In genomic region chr3:89178107-89178385, GRCm38 (mm10) we compare ENCODE assay signal across 9 mouse cellular contexts. TPM values are rescaled to one million over a fixed set of nuclear protein-coding genes. Genes with fewer than 3 reads are reported as not detected.
DNase-seq lines count a peak whose midpoint lies in the region; ATAC-seq and TF ChIP-seq lines count a peak whose summit lies in the region.
"Had no signal": no experiment of that assay in that cellular context is flagged by ENCODE, and none has a peak within 500 bp of the region (broad histone marks: within the 10 kb centered on the region; RNA-seq: fewer than 3 reads in every experiment).

No protein-coding gene starts in this region.

- H3K4me1 ChIP-seq in kidney, embryonic 16.5 days (ENCODE audit: insufficient read depth, low read length) = peaks cover 19% of the 10 kb centered on the region
- H3K4me1 ChIP-seq in brown adipose tissue, adult 24 weeks (ENCODE audit: control insufficient read depth, insufficient read depth, insufficient read length, low read length) = 0 out of 2 replicates have a peak, but pooled peaks cover 5% of the 10 kb centered on the region
- peaks cover 14% of the 10 kb centered on the region for H3K4me1 ChIP-seq in hindbrain, embryonic 16.5 days (ENCODE audit: control insufficient read depth, insufficient read depth, low read depth, low read length)
- H3K4me1 ChIP-seq in midbrain, postnatal 0 days (ENCODE audit: insufficient read depth, low read length) = peaks cover 8% of the 10 kb centered on the region

- H3K4me3 ChIP-seq in kidney, embryonic 16.5 days (ENCODE audit: low read length) = peak overlapping the region; percentile 73
- H3K4me3 ChIP-seq in brown adipose tissue, adult 24 weeks (ENCODE audit: insufficient read depth, low read depth, low read length) = peak overlapping the region; percentile 77
- H3K4me3 ChIP-seq in hindbrain, embryonic 16.5 days (ENCODE audit: low read length) = peak overlapping the region; percentile 78
- peak overlapping the region; percentile 76 for H3K4me3 ChIP-seq in midbrain, postnatal 0 days (ENCODE audit: low read depth, low read length)

- no peak for TF ChIP-seq CTCF in midbrain, postnatal 0 days (IDR thresholded peaks at IDR 0.05)

- H3K9ac ChIP-seq in kidney, embryonic 16.5 days (replicated peaks; ENCODE audit: low read length) = peak overlapping the region; percentile 82
- H3K9ac ChIP-seq in hindbrain, embryonic 16.5 days (ENCODE audit: low read depth, low read length) = peak overlapping the region; percentile 86
- H3K9ac ChIP-seq in midbrain, postnatal 0 days (replicated peaks; ENCODE audit: low read length, poor library complexity, severe bottlenecking) = peak overlapping the region; percentile 74

- peak overlapping the region; percentile 27 for H3K27ac ChIP-seq in kidney, embryonic 16.5 days (ENCODE audit: low read length)
- peak overlapping the region; percentile 50 for H3K27ac ChIP-seq in brown adipose tissue, adult 24 weeks (replicated peaks; ENCODE audit: low read depth, low read length)
- peak overlapping the region; percentile 81 for H3K27ac ChIP-seq in hindbrain, embryonic 16.5 days (ENCODE audit: low read depth, low read length)
- peak overlapping the region; percentile 74 for H3K27ac ChIP-seq in midbrain, postnatal 0 days (ENCODE audit: low read depth, low read length)

- H3K36me3 ChIP-seq in kidney, embryonic 16.5 days (ENCODE audit: insufficient read depth, low read length) = peaks cover 68% of the 10 kb centered on the region
- peaks cover 46% of the 10 kb centered on the region for H3K36me3 ChIP-seq in hindbrain, embryonic 16.5 days (ENCODE audit: control insufficient read depth, insufficient read depth, low read length)
- peaks cover 62% of the 10 kb centered on the region for H3K36me3 ChIP-seq in midbrain, postnatal 0 days (ENCODE audit: insufficient read depth, low read length)

- under 1% methylated on average over 6 of the region's 6 CpGs for WGBS in kidney, embryonic 16.5 days
- 4% methylated on average over 6 of the region's 6 CpGs for WGBS in hindbrain, embryonic 16.5 days
- WGBS in midbrain, postnatal 0 days = 12% methylated on average over 6 of the region's 6 CpGs

- peak overlapping the region; percentile 69 for H3K4me2 ChIP-seq in kidney, embryonic 16.5 days (replicated peaks; ENCODE audit: low read depth, low read length)
- H3K4me2 ChIP-seq in hindbrain, embryonic 16.5 days (ENCODE audit: low read length) = peak overlapping the region; percentile 90
- H3K4me2 ChIP-seq in midbrain, postnatal 0 days (ENCODE audit: low read depth, low read length, poor library complexity, severe bottlenecking) = peak overlapping the region; percentile 68

- DNase-seq in kidney, postnatal 14 days = no peak
- DNase-seq in midbrain, postnatal 0 days (ENCODE audit: low spot score) = no peak
- no peak for DNase-seq in T-cell, adult 2 months (ENCODE audit: low spot score)
- no peak for DNase-seq in frontal cortex, adult 2 months (ENCODE audit: extremely low spot score in 1 of 2, low spot score in 1 of 2)
- DNase-seq in left cerebral cortex, adult 18-20 months (ENCODE audit: low spot score in 2 of 2) = no peak
- DNase-seq: lung, postnatal 14 days had no signal

- ATAC-seq in kidney, embryonic 16.5 days (ENCODE audit: low FRiP score, low TSS enrichment) = no peak
- ATAC-seq in hindbrain, embryonic 16.5 days = no peak
- ATAC-seq in midbrain, postnatal 0 days (ENCODE audit: low FRiP score) = no peak

- no peaks in the 10 kb centered on the region for H3K9me3 ChIP-seq in kidney, embryonic 16.5 days (ENCODE audit: low read length)
- H3K9me3 ChIP-seq in hindbrain, embryonic 16.5 days (ENCODE audit: control insufficient read depth, low read length) = no peaks in the 10 kb centered on the region
- no peaks in the 10 kb centered on the region for H3K9me3 ChIP-seq in midbrain, postnatal 0 days (ENCODE audit: low read length)

- no peaks in the 10 kb centered on the region for H3K27me3 ChIP-seq in kidney, embryonic 16.5 days (ENCODE audit: insufficient read depth, low read length)
- H3K27me3 ChIP-seq in hindbrain, embryonic 16.5 days (replicated peaks; ENCODE audit: control insufficient read depth, insufficient read depth, low read length) = no peaks in the 10 kb centered on the region
- no peaks in the 10 kb centered on the region for H3K27me3 ChIP-seq in midbrain, postnatal 0 days (ENCODE audit: insufficient read depth, low read length)

RNA-seq across cellular contexts. Expression of gene Scamp3, which starts 0.8 kb away (rescaled TPM):
- 140 TPM in 2 replicates for polyA plus RNA-seq in kidney, embryonic 16.5 days (2015; fragmentation: Nextera tagmentation; extraction: Ambion mirVana)
- polyA plus RNA-seq in brown adipose tissue, adult 24 weeks (2012; ENCODE audit: insufficient read depth, insufficient read length, missing spikeins) = 39.4 and 48.7 TPM in 2 replicates
- 166 and 172 TPM in 2 replicates for polyA plus RNA-seq in hindbrain, embryonic 16.5 days (2015; fragmentation: Nextera tagmentation; extraction: Ambion mirVana)
- total RNA-seq in midbrain, postnatal 0 days (2014; rRNA removed) = 71.1 and 84.8 TPM in 2 replicates
- polyA plus RNA-seq in midbrain, postnatal 0 days (2015; fragmentation: Nextera tagmentation; extraction: Ambion mirVana) = 151 and 158 TPM in 2 replicates
- 95.7 and 97.7 TPM in 2 replicates for polyA plus RNA-seq in frontal cortex, adult 2 months (2012; rRNA removed)
- total RNA-seq in left cerebral cortex, adult 18-20 months (2021) = 10 to 100 TPM; 63.2 to 63.7 TPM

RNA-seq across cellular contexts. Expression of gene Fam189b, which starts 4.9 kb away (rescaled TPM):
- 43.6 and 51.2 TPM in 2 replicates for polyA plus RNA-seq in kidney, embryonic 16.5 days (2015; fragmentation: Nextera tagmentation; extraction: Ambion mirVana)
- polyA plus RNA-seq in brown adipose tissue, adult 24 weeks (2012; ENCODE audit: insufficient read depth, insufficient read length, missing spikeins) = 1.3 and 2.0 TPM in 2 replicates
- polyA plus RNA-seq in hindbrain, embryonic 16.5 days (2015; fragmentation: Nextera tagmentation; extraction: Ambion mirVana) = 35.4 and 40.8 TPM in 2 replicates
- total RNA-seq in midbrain, postnatal 0 days (2014; rRNA removed) = 12.7 and 22.2 TPM in 2 replicates
- 32.5 and 37.5 TPM in 2 replicates for polyA plus RNA-seq in midbrain, postnatal 0 days (2015; fragmentation: Nextera tagmentation; extraction: Ambion mirVana)
- 77.0 and 78.8 TPM in 2 replicates for polyA plus RNA-seq in frontal cortex, adult 2 months (2012; rRNA removed)
- 10 to 100 TPM; 48.1 to 58.5 TPM for total RNA-seq in left cerebral cortex, adult 18-20 months (2021)

RNA-seq across cellular contexts. Expression of gene Clk2, which starts 13.5 kb away (rescaled TPM):
- polyA plus RNA-seq in kidney, embryonic 16.5 days (2015; fragmentation: Nextera tagmentation; extraction: Ambion mirVana) = 29.1 and 30.6 TPM in 2 replicates
- 14.3 TPM in 2 replicates for polyA plus RNA-seq in brown adipose tissue, adult 24 weeks (2012; ENCODE audit: insufficient read depth, insufficient read length, missing spikeins)
- 17.3 and 18.8 TPM in 2 replicates for polyA plus RNA-seq in hindbrain, embryonic 16.5 days (2015; fragmentation: Nextera tagmentation; extraction: Ambion mirVana)
- total RNA-seq in midbrain, postnatal 0 days (2014; rRNA removed) = 38.9 and 44.5 TPM in 2 replicates
- 12.1 and 12.6 TPM in 2 replicates for polyA plus RNA-seq in midbrain, postnatal 0 days (2015; fragmentation: Nextera tagmentation; extraction: Ambion mirVana)
- polyA plus RNA-seq in frontal cortex, adult 2 months (2012; rRNA removed) = 71.1 and 76.2 TPM in 2 replicates
- total RNA-seq in left cerebral cortex, adult 18-20 months (2021) = 10 to 100 TPM; 40.9 to 45.0 TPM

RNA-seq across cellular contexts. Expression of gene Hcn3, which starts 18.1 kb away (rescaled TPM):
- polyA plus RNA-seq in kidney, embryonic 16.5 days (2015; fragmentation: Nextera tagmentation; extraction: Ambion mirVana) = 1.8 and 2.0 TPM in 2 replicates
- not detected in 2 replicates for polyA plus RNA-seq in brown adipose tissue, adult 24 weeks (2012; ENCODE audit: insufficient read depth, insufficient read length, missing spikeins)
- 58.1 and 58.4 TPM in 2 replicates for polyA plus RNA-seq in hindbrain, embryonic 16.5 days (2015; fragmentation: Nextera tagmentation; extraction: Ambion mirVana)
- total RNA-seq in midbrain, postnatal 0 days (2014; rRNA removed) = 94.8 and 97.8 TPM in 2 replicates
- polyA plus RNA-seq in midbrain, postnatal 0 days (2015; fragmentation: Nextera tagmentation; extraction: Ambion mirVana) = 44.8 and 46.7 TPM in 2 replicates
- 33.3 and 36.8 TPM in 2 replicates for polyA plus RNA-seq in frontal cortex, adult 2 months (2012; rRNA removed)
- 10 to 100 TPM; 14.4 to 21.9 TPM for total RNA-seq in left cerebral cortex, adult 18-20 months (2021)

RNA-seq across cellular contexts. Expression of gene Gba, which starts 24.7 kb away (rescaled TPM):
- 54.9 and 56.1 TPM in 2 replicates for polyA plus RNA-seq in kidney, embryonic 16.5 days (2015; fragmentation: Nextera tagmentation; extraction: Ambion mirVana)
- polyA plus RNA-seq in brown adipose tissue, adult 24 weeks (2012; ENCODE audit: insufficient read depth, insufficient read length, missing spikeins) = 18.2 and 25.1 TPM in 2 replicates
- 51.8 and 54.0 TPM in 2 replicates for polyA plus RNA-seq in hindbrain, embryonic 16.5 days (2015; fragmentation: Nextera tagmentation; extraction: Ambion mirVana)
- 56.8 and 64.6 TPM in 2 replicates for total RNA-seq in midbrain, postnatal 0 days (2014; rRNA removed)
- 46.1 and 48.3 TPM in 2 replicates for polyA plus RNA-seq in midbrain, postnatal 0 days (2015; fragmentation: Nextera tagmentation; extraction: Ambion mirVana)
- 65.4 and 68.7 TPM in 2 replicates for polyA plus RNA-seq in frontal cortex, adult 2 months (2012; rRNA removed)
- 10 to 100 TPM; 61.5 to 64.9 TPM for total RNA-seq in left cerebral cortex, adult 18-20 months (2021)

Comparison
In these comparisons a context has a peak if more than half of its experiments do, and no peak if none do; other contexts are left out.
1. H3K27ac ChIP-seq: peak in every context shown above with its lines; median percentile 81 in hindbrain, embryonic 16.5 days; 74 in midbrain, postnatal 0 days; 50 in brown adipose tissue, adult 24 weeks; 27 in kidney, embryonic 16.5 days.
2. RNA of gene Fam189b, which starts 4.9 kb away (polyA plus RNA-seq): 77.0 to 78.8 TPM in frontal cortex, adult 2 months, 43.6 to 51.2 TPM in kidney, embryonic 16.5 days, 35.4 to 40.8 TPM in hindbrain, embryonic 16.5 days and 32.5 to 37.5 TPM in midbrain, postnatal 0 days; 1.3 to 2.0 TPM in brown adipose tissue, adult 24 weeks; every median in the first group is over 10 times any median in the second.
3. Peak in every context shown above with its lines, with median percentiles within 50 percentile points of each other: H3K4me2 ChIP-seq, H3K4me3 ChIP-seq and H3K9ac ChIP-seq.